Mouse (Mus musculus): ENCODE results near the gene Xrcc3.

DNA sequence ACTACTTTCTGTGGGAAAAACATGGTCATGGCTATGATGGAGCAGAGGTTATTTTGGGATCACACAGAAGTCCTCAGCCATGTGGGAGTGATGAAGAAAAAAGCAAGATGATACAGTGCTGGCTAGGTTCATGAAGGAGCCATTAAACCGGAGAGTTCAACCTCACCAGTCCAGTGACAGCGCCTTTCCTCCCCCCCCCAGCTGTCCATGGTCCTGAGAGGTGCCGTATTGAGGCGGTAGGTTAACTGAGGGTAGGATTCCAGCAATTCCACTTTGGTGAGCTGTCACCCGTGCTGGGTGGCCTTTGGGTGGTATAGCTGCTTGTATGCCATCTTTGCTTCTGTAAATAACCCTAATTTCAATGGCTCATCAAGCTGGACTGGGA lies 57.0 kb downstream of the Xrcc3 start:
- TF ChIP-seq CTCF (IDR thresholded peaks at IDR 0.05) (no peak), POLR2A (IDR thresholded peaks at IDR 0.05; ENCODE audit: insufficient read depth, low read depth, low read length) (no peak)

Measured in heart, adult 2 months (tissue).